Mouse (Mus musculus) right cerebral cortex, adult 18-20 months (tissue): ENCODE data around the gene Fermt3.
"Not testable (repeated sequence)": the region's sequence is repeated elsewhere in the genome, so short reads cannot be mapped to it uniquely, and the experiment has no call there.

Experiments used
- DNase-seq: peaks from one replicate; pipeline ENCODE4 v3.0.0; 2022; ENCODE audit warnings: mixed read lengths

Gene Fermt3

DNA sequence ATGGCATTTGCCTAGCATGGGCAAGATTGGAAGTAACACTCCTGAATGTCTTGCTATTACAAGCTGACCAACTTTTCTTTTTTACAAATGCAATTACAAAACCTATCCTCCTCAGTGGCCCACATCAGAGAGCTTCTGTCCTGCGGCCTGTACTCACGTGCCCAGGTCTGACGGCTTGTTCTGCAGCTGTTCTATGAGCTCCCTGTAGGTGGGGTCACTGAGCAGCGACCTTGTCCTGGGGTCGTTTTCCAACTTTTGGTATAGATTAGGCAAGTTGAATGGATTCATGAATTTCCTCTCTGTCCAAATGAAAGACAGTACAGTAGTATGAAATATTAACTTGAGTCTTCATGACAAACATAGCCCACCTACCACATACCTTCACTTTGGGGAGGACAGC is 14.7 kb upstream of the Fermt3 start:
- DNase-seq, result no peak

DNA sequence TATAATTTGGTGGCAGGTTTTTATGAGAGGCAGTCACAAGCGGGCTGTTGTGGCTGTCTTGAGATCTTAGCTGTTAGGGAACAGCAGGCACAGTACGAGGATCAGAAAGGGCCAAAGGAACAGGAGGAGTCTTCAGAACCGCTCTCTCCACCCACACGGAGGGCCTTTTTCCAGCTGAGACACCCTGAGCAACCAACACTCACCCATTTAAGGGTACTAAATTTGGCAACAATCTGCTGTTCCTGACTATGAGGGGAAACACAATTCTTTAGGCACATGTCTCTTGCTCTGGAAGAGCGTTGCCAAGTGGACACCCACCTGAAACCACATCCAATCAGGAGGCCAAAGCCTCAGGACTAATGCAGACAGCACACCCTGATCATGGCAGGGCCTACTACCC is 10.3 kb upstream of the Fermt3 start:
- peak; percentile 78 for DNase-seq

DNA sequence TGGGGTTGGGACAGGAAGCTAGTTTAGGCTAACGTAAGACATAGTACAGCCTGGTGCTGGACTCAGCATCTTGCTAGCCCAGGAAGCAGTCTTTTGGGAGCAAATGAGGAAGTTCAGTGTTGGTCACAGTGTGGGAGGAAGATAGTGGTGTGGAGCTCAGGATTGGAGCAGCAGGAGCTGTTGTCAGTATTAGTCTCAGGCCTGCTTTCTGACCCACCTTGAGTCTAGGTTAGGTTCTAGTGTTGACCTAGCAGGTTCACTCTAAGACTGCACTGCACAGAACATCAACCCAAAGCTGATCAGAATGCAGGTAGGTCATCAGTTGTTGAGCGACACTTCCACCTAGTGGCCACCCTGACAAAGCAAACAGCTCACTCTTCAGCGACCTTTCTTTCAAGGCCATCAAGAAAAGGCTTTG is 964 bp upstream of the Fermt3 start:
- no peak for DNase-seq

DNA sequence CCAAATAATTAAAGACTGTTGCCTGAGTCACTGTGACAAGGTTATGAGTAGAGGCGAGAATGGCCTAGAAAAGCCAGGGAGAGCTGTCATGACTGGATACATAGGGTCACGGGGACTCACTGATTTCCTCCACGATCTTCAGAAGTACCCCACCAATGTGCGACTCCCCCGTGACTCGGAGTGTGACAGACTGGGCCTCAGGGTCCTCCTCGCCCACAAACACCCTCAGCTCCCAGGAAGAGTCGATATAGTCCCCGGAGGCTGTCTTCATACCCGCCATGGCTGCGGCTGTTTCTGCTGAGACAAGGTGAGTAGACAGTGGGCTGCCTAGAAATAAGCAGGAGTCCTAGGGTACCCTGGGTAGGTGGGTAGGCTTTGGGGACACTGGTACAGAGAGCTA is 723 bp downstream of the Fermt3 start:
- DNase-seq, result no peak

DNA sequence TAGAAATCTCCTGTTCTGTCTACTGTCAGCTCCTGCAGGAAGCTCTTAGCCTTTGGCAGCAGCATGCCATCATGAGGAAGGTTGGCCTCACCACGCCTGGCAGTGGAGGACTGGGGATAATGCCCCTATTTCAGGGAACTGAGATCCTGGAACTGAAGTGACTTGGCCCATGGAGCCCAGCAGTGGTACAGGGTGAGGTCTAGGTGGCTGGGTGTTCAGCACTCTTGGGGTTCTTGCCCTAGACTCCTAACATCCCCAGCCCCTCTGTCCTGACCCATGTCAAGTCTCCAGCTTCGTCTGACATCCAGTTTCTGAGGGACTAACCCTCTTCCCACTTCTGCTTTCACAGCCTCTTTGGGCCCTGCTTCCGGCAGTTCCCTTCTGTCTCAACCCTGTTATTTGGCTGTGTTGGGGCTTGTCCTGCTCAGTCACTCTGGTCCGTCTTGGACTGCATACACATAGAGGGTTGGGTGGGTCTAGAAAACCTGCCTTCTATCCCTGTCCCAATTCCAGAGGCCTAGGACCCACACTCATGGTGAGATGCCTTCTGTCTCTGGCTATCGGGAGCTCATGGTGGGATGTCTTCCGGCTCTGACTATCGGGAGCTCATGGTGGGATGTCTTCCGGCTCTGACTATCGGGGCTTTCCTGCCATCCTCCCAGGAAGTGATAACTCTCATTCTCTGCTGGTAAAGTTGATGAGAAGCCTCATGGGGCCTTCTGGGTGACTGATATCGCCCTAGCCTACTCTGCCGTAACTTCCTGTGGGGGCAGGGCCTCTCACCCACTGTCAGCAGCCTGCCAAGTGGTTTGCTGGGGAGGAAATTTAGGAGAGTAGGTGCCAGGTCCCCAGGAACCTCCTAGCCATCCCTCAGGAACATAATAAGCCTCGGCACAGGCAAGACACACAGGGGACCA is 1.5 kb downstream of the Fermt3 start:
- no peak for DNase-seq

DNA sequence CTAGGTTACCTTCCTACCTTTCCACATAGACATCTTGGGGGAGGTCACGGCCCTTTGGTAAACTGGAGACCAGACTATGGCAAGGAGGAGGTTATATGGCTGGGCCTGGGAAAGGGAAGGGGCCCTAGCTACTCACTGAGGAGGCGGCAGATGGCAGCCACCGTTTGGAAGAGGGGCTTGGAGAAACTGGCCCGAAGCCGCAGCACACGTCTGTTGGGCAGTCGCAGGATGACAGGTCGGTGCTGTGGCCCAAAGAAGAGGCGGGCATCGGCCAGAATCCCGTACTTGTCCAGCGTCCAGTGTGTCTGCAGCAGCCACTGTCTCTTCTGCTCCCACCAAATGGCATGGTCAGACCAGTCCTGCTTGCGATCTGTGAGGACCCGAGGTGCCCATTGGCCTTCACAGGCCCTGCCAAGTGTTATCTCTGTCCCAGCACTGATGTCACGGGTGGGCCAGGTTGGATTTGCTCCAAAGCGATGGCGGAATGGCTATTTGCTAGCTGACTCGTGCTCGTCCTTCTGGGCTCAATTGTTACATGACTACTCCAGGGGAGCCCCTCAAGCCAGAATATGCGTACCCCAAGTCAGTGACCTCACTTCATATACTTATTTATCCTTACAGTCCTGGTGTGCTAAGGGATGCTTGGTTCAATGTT is 4.7 kb downstream of the Fermt3 start:
- DNase-seq, result no peak

DNA sequence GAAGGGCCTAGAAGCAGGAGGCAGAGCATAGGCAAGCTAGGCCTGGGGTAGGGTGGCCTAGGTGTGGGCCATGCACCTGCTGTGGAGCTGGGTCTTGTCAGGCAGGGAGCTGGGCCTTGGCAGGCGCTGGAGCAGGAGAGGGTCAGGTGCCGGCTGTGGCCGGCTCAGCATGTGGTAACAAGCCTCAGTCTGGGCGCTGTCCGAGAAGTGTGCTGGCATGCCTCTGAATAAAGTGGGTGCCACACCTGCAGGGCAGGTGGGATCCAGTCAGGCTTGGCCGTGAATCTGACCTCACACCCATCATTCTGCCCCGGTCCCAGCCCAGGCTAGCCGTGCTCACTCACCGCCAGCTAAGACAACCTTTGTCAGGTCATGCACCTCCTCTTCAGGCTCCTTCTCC is 5.3 kb downstream of the Fermt3 start:
- no peak for DNase-seq

DNA sequence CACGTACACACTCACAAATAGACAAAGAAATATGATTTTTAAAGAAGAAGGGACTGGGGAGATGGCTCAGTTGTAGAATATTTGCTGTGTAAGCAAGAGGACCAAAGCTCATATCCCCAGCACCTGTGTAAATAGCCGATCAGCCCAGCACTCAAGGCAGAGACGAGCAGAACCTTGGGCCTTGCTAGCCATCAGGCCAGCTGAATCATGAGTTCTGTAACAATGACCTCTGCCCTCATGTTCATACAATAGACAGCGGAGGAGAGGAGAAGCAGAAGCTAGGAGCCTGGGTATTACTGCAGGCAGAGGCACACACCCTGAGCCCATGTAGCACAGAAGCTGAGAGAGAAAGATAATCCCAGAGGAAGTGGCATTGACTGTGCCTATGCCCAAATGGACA is 6.8 kb downstream of the Fermt3 start:
- no peak for DNase-seq

DNA sequence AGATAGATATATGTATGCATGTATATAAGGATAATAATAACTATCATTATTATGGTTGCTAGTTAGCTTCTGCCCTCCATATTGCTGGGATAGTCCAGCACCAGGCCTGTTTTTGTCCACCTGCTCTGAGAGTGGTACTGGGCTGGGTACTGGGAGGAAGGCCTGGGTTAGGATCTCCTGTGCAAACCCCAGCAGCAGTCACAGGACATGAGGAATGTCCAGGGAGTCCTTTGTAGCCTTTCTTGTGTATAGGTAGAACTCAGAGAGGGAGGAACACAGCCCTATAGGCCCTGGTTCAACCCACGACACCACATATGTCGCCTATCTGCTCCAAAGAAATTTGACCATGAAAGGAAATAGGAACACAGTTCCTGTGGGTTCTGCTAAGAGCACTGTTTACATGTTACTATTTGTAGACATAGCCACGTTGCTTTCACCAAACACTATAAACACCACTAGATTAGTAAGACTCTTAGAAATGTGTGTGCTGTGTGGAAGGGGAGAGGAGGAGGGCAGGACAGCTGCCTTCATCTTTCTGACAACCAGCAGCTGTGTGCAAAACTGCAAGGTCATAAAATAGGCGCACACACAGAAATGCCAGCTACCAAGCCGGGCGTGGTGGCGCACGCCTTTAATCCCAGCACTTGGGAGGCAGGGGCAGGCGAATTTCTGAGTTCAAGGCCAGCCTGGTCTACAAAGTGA is 12.2 kb downstream of the Fermt3 start:
- DNase-seq, result no peak

DNA sequence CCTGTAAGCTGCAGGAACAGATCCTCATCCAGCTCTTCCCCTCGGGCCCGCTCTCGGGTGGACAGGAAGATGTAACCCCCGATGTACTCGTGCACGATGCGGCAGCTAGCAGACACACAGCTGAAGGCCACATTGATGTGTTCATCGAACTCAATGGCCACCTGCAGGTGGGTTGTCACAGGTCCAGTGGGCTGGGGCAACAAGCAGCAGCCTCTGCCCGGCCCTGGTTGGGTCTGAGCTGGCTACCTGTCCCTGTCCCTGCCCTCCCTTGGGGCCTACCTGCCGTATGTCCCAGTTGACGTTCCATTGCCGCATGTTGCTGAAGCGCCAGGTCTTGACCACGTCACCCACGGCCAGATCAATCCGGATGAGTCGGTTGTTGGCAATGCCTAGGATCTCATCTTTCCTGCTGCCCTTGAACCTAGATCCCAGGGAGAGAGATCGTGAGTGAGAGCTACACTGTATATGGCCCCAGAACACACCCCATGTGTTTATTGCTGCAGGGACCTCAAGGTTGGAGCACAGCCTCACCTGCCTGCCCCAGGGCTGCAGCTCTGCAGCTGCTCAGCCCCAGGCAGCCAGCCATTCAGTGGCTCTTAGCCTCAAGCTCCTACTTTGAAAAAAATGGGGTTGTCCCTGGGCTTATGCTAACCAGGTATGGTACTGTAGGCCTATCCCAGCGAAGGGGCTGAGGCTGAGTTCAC is 19.8 kb downstream of the Fermt3 start:
- no peak for DNase-seq

DNA sequence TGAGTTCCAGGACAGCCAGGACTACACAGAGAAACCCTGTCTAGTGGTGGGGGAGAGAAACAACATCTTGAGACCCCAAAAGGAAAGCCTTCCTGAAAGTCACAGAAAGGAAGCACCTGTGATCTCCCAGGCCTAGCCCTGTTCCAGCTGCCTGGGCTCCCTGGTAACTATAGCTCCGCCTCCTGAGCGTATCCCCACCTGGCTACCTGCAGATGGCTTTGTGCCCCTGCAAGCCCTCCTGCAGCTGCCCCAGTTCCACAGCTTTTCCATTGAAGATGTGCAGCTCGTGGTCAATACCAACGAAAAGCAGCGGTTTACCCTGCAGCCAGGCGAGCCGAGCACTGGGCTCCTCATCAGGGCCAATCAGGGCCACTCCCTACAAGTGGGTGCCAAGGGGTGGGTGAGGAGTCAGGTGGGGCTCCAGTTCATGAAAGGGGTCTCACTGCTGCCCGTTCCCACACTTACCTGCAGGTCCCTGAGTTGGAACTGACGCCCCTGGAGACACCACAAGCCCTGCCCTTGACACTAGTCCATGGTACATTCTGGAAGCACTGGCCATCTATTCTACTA is 21.5 kb downstream of the Fermt3 start:
- no peak for DNase-seq

DNA sequence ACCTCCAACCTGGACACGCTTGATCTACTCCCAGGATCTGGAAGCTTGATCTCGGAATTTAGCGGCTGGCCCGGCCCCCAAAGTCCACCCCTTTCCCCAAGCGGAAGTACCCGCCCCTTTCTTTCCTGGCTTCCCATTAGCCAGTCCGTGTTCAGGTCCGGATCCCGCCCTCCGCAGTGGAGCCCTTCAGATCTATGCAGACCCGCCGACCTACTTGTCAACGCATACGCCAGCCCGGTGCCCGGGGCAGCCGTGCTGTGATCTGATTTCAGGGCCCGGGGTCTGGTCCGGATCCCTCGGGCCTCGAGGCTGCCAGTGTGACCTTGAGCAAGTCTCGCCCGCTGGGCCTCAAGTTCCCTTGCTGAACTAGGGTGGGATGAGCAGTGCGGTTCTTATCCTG is 23.3 kb downstream of the Fermt3 start, which contains the start of the genes Nudt22 and Trpt1:
Gene Nudt22, minus strand, starts transcription at position 112 of the 400 bp plus-strand sequence.
Gene Trpt1, plus strand, starts transcription at position 126 of the 400 bp plus-strand sequence.
- peak; percentile 89 for DNase-seq

DNA sequence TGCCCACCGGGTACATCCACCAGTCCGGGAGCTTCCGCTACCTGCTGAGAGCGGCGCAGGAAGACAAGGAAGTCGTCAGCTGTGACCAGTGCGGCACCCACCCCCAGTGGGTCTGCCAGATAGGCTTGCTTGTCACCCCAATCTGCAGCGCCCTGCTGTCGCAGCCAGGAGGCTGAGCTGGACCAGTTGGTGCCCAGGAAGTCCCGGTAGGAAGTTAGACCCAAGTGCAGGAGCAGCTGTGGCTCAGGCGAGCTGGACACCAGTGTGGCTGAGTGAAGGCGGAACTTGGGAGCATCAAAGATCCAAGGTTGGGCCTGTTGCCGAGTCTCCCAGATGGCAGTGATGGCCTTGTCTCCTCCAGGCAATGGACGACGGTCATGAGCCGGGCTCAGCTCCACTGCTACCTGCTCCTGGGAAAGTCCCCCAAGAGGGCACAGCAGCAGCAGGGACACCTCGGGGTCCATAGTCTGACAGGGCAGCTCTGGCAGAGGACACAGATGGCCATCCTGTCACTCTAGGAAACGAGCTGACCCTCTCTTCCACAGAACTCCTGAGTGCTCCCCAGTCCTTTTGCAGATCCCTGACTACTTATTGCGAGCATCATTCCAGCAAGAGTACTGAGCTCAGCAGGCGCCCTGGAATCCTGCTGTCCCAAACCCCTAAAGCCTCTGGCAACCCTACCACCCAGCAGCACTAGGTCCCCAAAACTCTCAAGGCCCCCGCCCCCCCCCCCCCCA is 23.8 kb downstream of the Fermt3 start:
- DNase-seq, result no peak

DNA sequence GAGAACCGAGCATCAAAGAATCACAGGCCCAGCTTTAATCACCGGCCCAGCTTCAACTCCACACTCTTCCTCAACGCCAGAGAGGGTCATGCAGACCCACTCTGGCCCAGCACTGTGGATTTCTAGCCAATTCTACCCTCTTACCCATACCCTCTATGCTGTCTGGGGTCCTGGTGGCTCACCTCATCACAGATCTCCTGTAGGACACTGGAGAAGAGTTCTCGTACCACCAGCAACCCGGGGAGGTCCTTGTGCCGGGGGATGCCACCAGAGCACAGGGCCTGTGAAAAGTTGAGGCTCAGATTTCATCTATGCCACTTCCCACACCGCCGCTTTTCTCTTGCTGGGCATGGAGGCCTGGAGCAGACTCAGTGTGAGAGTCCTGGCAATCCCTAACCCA is 24.8 kb downstream of the Fermt3 start:
- no peak for DNase-seq

DNA sequence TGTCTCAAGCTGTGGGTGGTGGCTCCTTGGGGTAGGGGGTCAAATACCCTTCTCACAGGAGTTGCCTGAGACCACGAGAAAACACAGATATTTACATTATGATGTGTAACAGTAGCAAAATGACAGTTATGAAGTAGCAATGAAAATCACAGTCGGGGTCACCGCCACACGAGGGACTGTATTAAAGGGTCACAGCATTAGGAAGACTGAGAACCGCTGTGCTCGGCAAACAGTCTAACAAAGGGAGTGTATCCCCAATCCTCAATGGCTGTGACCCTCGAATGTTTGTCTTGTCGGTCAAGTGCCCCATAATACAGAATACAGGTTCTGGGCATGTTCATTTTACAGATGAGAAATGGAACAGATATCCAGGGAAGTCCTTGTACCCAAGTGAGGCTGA is 25.3 kb downstream of the Fermt3 start:
- no peak for DNase-seq

DNA sequence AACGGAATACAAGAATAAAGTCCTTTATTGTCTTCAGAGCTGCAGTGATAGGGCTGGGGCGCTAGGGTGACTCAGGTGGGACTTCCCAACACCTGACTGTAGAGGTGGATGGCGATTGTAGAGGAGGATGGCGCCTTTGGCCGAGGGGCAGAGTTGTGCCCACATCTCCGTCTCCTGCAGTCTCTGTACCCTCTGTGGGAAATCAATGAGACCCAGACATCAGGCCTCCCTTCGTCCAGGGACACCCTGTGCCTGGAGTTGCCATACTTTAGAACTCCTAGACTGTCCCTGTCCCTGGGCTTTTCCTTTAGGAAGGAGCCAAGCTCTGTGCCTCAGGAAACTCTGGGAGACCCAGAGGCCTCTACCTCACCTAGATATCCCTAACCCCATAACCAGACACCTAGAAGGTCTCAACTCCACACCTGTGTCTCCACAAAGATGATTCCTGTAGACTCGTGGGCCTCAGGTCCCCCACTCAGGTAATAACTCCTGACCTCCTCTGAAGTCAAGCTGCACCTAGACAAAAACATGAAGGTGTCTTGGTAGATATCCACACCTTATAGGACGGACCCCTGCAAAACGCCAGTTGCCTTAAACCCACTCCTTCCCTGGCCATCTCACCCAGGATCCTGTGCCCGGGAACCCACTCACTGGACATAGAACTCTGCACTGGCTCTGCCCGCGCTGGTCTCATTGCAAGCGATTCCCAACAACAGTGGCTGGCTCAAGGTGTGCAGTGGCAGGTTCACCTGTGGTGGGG is 26.1 kb downstream of the Fermt3 start:
- DNase-seq, result no peak

DNA sequence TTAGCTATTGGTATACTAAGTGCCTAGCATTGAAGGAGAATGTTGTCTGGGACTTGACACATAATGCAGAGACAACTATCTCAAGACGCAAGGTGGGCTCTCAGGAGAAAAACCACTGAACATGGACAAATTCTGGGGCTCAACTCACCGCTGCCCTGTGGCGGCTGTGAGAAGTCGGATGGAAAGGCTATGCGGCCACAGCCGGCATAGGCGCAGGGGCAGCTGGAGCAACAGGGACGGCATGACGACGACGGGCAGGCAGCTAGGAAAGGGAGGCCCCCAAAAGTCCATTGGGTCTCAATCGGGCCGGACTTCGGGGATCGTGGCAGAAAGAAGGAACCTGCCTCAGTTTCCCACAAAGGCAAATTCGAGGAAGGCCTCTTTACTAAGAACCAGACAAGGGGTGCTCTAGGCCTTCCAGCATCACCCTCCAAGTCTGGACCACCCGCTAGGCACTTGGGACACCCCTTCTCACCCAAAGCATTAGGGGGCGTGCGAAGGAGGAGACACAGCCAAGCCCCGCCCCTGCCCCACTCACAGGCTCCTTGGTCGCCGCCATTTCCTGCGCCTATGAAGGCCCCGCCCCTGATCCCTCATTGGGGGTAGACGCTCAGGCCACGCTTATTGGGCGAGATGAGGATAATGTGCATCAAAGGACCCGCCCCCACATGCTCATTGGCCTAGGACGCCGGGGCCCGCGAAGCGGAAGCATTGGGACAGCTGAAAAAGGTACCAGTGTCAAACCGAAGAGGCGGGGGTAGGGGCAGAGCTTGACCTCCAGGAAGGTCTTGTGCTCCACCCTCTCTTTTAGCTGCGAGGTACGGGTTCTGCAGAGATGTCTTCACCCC is 27.0 kb downstream of the Fermt3 start, which contains the start of gene Dnajc4:
Gene Dnajc4, minus strand, starts transcription at position 562 of the 848 bp plus-strand sequence.
- peak; percentile 97 for DNase-seq

DNA sequence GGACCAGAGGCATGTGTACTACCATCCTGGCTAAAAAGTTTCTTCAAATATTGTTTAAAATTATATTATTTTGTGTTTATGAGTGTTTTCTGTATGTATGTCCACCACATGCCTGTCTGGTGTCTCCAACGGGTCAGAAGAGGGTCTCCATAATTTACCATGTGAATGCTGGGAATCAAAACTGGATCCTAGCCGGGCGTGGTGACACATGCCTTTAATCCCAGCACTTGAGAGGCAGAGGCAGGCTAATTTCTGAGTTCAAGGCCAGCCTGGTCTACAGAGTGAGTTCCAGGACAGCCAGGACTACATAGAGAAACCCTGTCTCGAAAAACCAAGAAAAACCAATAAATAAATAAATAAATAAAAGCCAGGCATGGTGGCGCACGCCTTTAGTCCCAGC is 28.1 kb downstream of the Fermt3 start:
- DNase-seq, result not testable (repeated sequence)

DNA sequence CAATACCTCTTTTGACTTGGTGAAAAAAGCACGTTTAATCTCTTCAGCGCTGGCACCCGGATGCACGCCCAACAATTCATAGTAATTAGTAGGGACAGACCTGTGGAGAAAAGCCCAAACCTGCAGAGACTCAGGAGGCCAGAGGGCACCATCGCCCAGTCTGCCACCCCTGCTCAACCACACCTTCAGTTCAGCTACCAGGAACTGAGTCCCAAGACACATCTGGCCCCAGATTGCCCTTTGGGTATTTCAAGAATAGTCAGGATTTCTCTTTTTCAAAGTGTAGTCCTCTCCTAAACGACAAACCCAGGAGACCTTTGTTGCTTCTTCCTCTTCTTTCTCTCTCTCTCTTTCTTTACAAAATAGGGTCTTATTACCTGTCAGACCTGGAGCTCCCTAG is 28.6 kb downstream of the Fermt3 start:
- DNase-seq, result no peak

DNA sequence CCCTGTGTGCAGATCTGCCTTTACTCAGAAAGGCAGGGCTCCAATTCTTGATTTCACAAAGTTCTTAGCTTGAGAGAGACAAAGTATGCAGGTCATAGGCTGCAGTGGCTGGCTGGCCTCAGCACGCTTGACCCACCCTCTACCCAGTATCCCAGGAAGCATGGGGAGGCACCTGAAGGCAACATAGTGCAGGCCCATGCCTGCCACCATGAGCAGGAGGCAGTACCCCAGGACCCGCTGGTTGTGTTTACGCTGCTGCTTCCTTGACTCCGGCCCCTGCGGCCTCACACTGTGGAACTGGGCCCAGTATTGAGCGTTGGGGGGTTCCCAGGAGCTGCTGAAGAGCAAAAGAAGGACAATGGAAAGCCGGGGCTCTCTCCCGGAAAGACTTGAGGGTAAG is 30.0 kb downstream of the Fermt3 start:
- no peak for DNase-seq
